Mouse (Mus musculus) skeletal muscle tissue, adult 2 months (tissue): ENCODE data around the gene Flg2.

Experiments
- DNase-seq: peaks from one replicate; pipeline ENCODE4 v3.0.0-alpha.2; 2012; ENCODE audit warnings: low read depth, low spot score

Flg2 gene

GRCm38 (mm10) chr3:93196978-93197377 lies at the start of gene Flg2:
Flg2 (plus strand) TSS chr3:93197278.
- no peak for DNase-seq

- no peak for DNase-seq
Measured at GRCm38 (mm10) chr3:93162502-93162901, 34.6 kb upstream of the Flg2 start.

DNA sequence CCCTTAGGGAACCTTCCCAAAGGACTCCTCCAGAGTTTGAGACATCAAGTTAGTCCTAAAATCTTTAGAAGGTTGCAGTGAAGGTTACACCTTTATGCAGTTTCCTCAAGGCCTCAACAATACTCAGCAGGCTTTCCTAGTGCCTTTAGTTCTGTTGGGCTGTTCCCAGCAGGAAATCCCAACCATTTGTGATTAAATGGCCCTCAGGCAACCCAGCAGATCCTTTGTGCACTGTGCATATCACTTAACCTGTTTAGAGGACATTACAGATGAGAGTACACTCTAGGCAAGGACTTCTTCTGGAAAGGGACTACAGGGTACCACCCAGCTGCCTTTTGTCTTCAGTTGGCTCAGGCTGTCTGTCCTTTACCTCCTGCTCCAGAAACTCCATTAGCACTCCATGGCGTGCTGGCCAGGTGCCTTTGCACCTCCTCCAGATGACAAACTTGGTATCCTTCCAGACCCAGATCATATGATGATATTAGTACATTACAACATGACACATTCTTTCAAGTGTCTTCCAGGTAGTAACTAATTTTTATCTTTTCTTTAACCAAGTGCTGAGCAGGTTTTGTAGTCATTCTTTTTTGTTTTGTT lies 34.0 kb upstream of the Flg2 start:
- no peak for DNase-seq

DNA sequence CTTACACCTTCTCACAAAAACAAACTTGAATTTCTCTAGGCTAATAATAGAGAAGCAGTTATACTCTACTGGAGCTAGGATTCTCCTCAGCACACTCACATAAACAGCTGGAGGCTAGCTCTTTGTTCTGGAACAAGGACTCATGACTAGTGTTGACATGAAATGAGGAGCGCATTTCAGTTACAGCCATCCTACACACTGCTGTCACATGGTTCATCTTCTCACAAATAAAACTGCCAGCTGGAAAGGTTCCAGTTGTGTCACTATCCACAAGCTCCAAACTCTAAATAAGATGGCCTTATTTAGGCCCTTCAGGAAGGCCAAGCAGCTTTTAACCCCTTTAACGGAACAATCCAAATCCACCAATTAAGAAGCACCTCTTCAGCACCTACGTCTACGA lies 16.2 kb upstream of the Flg2 start:
- DNase-seq = no peak

DNA sequence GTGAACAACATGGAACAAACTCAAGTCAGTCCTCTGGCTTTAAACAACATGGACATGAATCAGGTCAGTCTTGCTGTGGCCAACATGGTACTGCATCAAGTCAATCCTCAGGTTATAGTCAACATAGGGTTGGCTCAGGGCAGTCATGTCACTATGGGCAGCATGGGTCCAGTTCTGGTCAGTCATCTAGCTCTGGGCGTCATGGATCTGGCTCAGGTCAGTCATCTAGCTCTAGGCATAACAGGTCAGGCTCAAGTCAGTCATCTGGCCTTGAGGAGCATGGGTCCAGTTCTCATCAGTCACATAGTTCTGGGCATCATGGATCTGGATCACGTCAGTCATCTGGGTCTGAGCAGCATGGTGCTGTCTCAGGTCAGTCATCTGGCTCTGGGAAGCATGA lies 4.9 kb downstream of the Flg2 start:
- DNase-seq = no peak

DNA sequence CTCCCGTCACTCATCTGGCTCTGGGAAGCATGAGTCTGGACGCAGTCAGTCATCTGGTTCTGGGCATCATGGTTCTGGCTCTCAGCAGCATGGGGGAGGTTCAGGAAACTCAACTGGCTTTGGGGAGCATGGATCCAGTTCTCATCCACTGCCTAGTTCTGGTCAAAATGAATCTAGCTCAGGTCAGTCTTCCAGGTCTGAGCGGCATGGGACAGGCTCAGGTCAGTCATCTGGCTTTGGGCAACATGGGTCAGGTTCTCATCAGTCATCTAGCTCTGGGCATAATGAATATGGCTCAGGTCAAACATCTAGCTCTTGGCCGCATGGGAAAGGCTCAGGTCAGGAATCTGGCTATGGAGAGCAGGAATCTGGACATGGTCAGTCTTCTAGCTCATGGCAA lies 5.4 kb downstream of the Flg2 start:
- DNase-seq = no peak
